Mouse (Mus musculus) hindbrain, embryonic 11.5 days (tissue): Measurements from ENCODE around the gene Slc8a1. TPM values are rescaled to one million over a fixed set of nuclear protein-coding genes. Genes with fewer than 3 reads are reported as not detected.

Source experiments
- ATAC-seq: fragments of 200-750 bp; cut with Nextera tagmentation; 2 replicates; pipeline ENCODE4 v1.8.0; 2017; ENCODE audit warnings: mild to moderate bottlenecking, moderate TSS enrichment, moderate library complexity; ENCODE audit not compliant: low FRiP score
- DNase-seq: peaks from one replicate; pipeline ENCODE4 v3.0.0-alpha.2; 2015; ENCODE audit warnings: low spot score
- H3K27ac ChIP-seq: fragments of 300-500 bp; sonication (generic); 2 replicates; pipeline ENCODE4 v1.5.1; 2014; ENCODE audit warnings: mild to moderate bottlenecking, low read depth, low read length
- H3K27me3 ChIP-seq: fragments of 300-500 bp; sonication (generic); 2 replicates; pipeline ENCODE4 v1.6.1; 2014; ENCODE audit warnings: mild to moderate bottlenecking, low read length, moderate library complexity, mixed read lengths; ENCODE audit not compliant: control insufficient read depth, insufficient read depth
- H3K36me3 ChIP-seq: fragments of 300-500 bp; sonication (generic); 2 replicates; pipeline ENCODE4 v1.6.1; 2014; ENCODE audit warnings: mild to moderate bottlenecking, low read length, moderate library complexity, mixed read lengths; ENCODE audit not compliant: control insufficient read depth, insufficient read depth
- H3K4me1 ChIP-seq: fragments of 300-500 bp; sonication (generic); replicated peaks from 2 replicates; pipeline ENCODE4 v1.6.1; 2014; ENCODE audit warnings: low read length, mixed read lengths; ENCODE audit not compliant: control insufficient read depth, insufficient read depth
- H3K4me2 ChIP-seq: fragments of 300-500 bp; sonication (generic); replicated peaks from 2 replicates; pipeline ENCODE4 v1.6.1; 2014; ENCODE audit warnings: mild to moderate bottlenecking, low read depth, low read length
- H3K4me3 ChIP-seq: fragments of 300-500 bp; sonication (generic); 2 replicates; pipeline ENCODE4 v1.5.1; 2014; ENCODE audit warnings: low read depth, low read length
- H3K9ac ChIP-seq: fragments of 300-500 bp; sonication (generic); 2 replicates; pipeline ENCODE4 v1.6.1; 2014; ENCODE audit warnings: low read depth, low read length
- H3K9me3 ChIP-seq: fragments of 300-500 bp; sonication (generic); 2 replicates; pipeline ENCODE4 v1.6.1; 2016; ENCODE audit warnings: low read length; ENCODE audit not compliant: control insufficient read depth
- WGBS: fragments of 180-500 bp; shearing (Covaris S2); extraction: QIAGEN DNeasy Blood & Tissue Kit; methylation state at CpG from one replicate; pipeline ENCODE4 v1.1.7; 2014; 5-methylcytosine and 5-hydroxymethylcytosine counted together
- polyA plus RNA-seq: library from polyadenylated mRNA; unstranded; fragments of >200 nt; fragmentation: Nextera tagmentation; extraction: Ambion mirVana; gene quantifications from 2 replicates; pipeline ENCODE4 v1.2.1, GENCODE M21; 2014

Gene Slc8a1
- polyA plus RNA-seq, 1 experiment from 2014 or later: 13.1 TPM

GRCm38 (mm10) chr17:81477420-81477819, 260.8 kb downstream of the Slc8a1 start:
- Histone ChIP-seq H3K4me3 (no peak overlapping the region), H3K9ac (no peak overlapping the region), H3K27me3 (no peaks in the 10 kb centered on the region), H3K27ac (no peak overlapping the region), H3K4me1 (no peaks in the 10 kb centered on the region), H3K36me3 (no peaks in the 10 kb centered on the region), H3K4me2 (no peak overlapping the region), H3K9me3 (no peaks in the 10 kb centered on the region)
- no peak for ATAC-seq
- WGBS: 77% methylated on average over 1 of the region's 1 CpGs
- no peak for DNase-seq

- H3K4me1 ChIP-seq: no peaks in the 10 kb centered on the region
- no peak overlapping the region for H3K27ac ChIP-seq
- no peak overlapping the region for H3K4me2 ChIP-seq
- no peak overlapping the region for H3K4me3 ChIP-seq
- no peak for ATAC-seq
- WGBS: 62% methylated on average over 3 of the region's 3 CpGs
- H3K9ac ChIP-seq: no peak overlapping the region
- no peaks in the 10 kb centered on the region for H3K9me3 ChIP-seq
- H3K36me3 ChIP-seq: no peaks in the 10 kb centered on the region
- no peak for DNase-seq
- H3K27me3 ChIP-seq: no peaks in the 10 kb centered on the region
Measured at GRCm38 (mm10) chr17:81473363-81473762, 264.8 kb downstream of the Slc8a1 start.

GRCm38 (mm10) chr17:81468941-81469340, 269.2 kb downstream of the Slc8a1 start:
- Histone ChIP-seq H3K27me3 (no peaks in the 10 kb centered on the region), H3K36me3 (no peaks in the 10 kb centered on the region), H3K9me3 (no peaks in the 10 kb centered on the region), H3K9ac (no peak overlapping the region), H3K27ac (no peak overlapping the region), H3K4me3 (no peak overlapping the region), H3K4me2 (no peak overlapping the region), H3K4me1 (no peaks in the 10 kb centered on the region)
- no peak for ATAC-seq
- DNase-seq: no peak
- 84% methylated on average over 5 of the region's 5 CpGs for WGBS

GRCm38 (mm10) chr17:81459379-81459778, 278.8 kb downstream of the Slc8a1 start:
- DNase-seq: no peak
- no peaks in the 10 kb centered on the region for H3K4me1 ChIP-seq
- no peaks in the 10 kb centered on the region for H3K9me3 ChIP-seq
- no peak overlapping the region for H3K4me3 ChIP-seq
- no peaks in the 10 kb centered on the region for H3K27me3 ChIP-seq
- 83% methylated on average over 3 of the region's 3 CpGs for WGBS
- H3K9ac ChIP-seq: no peak overlapping the region
- no peak overlapping the region for H3K4me2 ChIP-seq
- no peak overlapping the region for H3K27ac ChIP-seq
- H3K36me3 ChIP-seq: no peaks in the 10 kb centered on the region
- no peak for ATAC-seq

- Histone ChIP-seq H3K36me3 (no peaks in the 10 kb centered on the region), H3K4me3 (no peak overlapping the region), H3K4me2 (no peak overlapping the region), H3K9ac (no peak overlapping the region), H3K27ac (no peak overlapping the region), H3K9me3 (no peaks in the 10 kb centered on the region), H3K27me3 (no peaks in the 10 kb centered on the region), H3K4me1 (no peaks in the 10 kb centered on the region)
- WGBS: 91% methylated on average over 7 of the region's 7 CpGs
- DNase-seq (no peak), ATAC-seq (no peak)
Measured at GRCm38 (mm10) chr17:81455977-81456376, 282.2 kb downstream of the Slc8a1 start.

GRCm38 (mm10) chr17:81455269-81455668, 282.9 kb downstream of the Slc8a1 start:
- Histone ChIP-seq H3K4me2 (no peak overlapping the region), H3K36me3 (no peaks in the 10 kb centered on the region), H3K9ac (no peak overlapping the region), H3K4me3 (no peak overlapping the region), H3K27ac (no peak overlapping the region), H3K27me3 (no peaks in the 10 kb centered on the region), H3K9me3 (no peaks in the 10 kb centered on the region), H3K4me1 (no peaks in the 10 kb centered on the region)
- DNase-seq (no peak), ATAC-seq (no peak)
- 60% methylated on average over 3 of the region's 3 CpGs for WGBS

- no peak within 1 kb of the TSS for H3K4me3 ChIP-seq
- H3K27me3 ChIP-seq: no peaks in the 10 kb centered on the region
- DNase-seq (no peak), ATAC-seq (no peak)
- no peak within 1 kb of the TSS for H3K9ac ChIP-seq
- H3K4me2 ChIP-seq: no peak within 1 kb of the TSS
- H3K9me3 ChIP-seq: no peaks in the 10 kb centered on the region
- no peaks in the 10 kb centered on the region for H3K4me1 ChIP-seq
- no peaks in the 10 kb centered on the region for H3K36me3 ChIP-seq
- H3K27ac ChIP-seq: no peak within 1 kb of the TSS
Measured at GRCm38 (mm10) chr17:81441463-81441862, 296.7 kb downstream of the Slc8a1 start, which contains the start of gene Gm11096. Gm11096 (plus strand) TSS chr17:81441763.

GRCm38 (mm10) chr17:81433148-81433547, 305.0 kb downstream of the Slc8a1 start:
- Histone ChIP-seq H3K4me3 (no peak overlapping the region), H3K9ac (no peak overlapping the region), H3K4me1 (no peaks in the 10 kb centered on the region), H3K27me3 (no peaks in the 10 kb centered on the region), H3K4me2 (no peak overlapping the region), H3K9me3 (no peaks in the 10 kb centered on the region), H3K27ac (no peak overlapping the region), H3K36me3 (no peaks in the 10 kb centered on the region)
- WGBS: 58% methylated on average over 5 of the region's 5 CpGs
- ATAC-seq (no peak), DNase-seq (peak; percentile 21)

GRCm38 (mm10) chr17:81432733-81433132, 305.4 kb downstream of the Slc8a1 start:
- Histone ChIP-seq H3K27ac (no peak overlapping the region), H3K27me3 (no peaks in the 10 kb centered on the region), H3K4me2 (no peak overlapping the region), H3K4me3 (no peak overlapping the region), H3K4me1 (no peaks in the 10 kb centered on the region), H3K36me3 (no peaks in the 10 kb centered on the region), H3K9me3 (no peaks in the 10 kb centered on the region), H3K9ac (no peak overlapping the region)
- DNase-seq (no peak), ATAC-seq (no peak)
- WGBS: 84% methylated on average over 2 of the region's 2 CpGs
